Mouse (Mus musculus) midbrain, embryonic 15.5 days (tissue): Measurements from ENCODE around the gene Zc3h7a. TPM values are rescaled to one million over a fixed set of nuclear protein-coding genes. Genes with fewer than 3 reads are reported as not detected.
A peak's percentile ranks its signal among the peaks of the same experiment; 100 is the strongest.

Experiments
- ATAC-seq: fragments of 200-750 bp; cut with Nextera tagmentation; replicated peaks from 2 replicates; pipeline ENCODE4 v1.8.0; 2017; ENCODE audit warnings: moderate TSS enrichment
- H3K27ac ChIP-seq: fragments of 300-500 bp; sonication (generic); 2 replicates; pipeline ENCODE4 v1.5.1; 2015; ENCODE audit warnings: mild to moderate bottlenecking, inconsistent platforms
- H3K27me3 ChIP-seq: fragments of 300-500 bp; sonication (generic); replicated peaks from 2 replicates; pipeline ENCODE4 v1.6.1; 2015; ENCODE audit warnings: inconsistent platforms
- H3K36me3 ChIP-seq: fragments of 300-500 bp; sonication (generic); replicated peaks from 2 replicates; pipeline ENCODE4 v1.6.1; 2015; ENCODE audit warnings: inconsistent platforms
- H3K4me1 ChIP-seq: fragments of 300-500 bp; sonication (generic); 2 replicates; pipeline ENCODE4 v1.6.1; 2015; ENCODE audit warnings: inconsistent platforms
- H3K4me2 ChIP-seq: fragments of 300-500 bp; sonication (generic); 2 replicates; pipeline ENCODE4 v1.6.1; 2015; ENCODE audit warnings: inconsistent platforms, mild to moderate bottlenecking, moderate library complexity
- H3K4me3 ChIP-seq: fragments of 300-500 bp; sonication (generic); 2 replicates; pipeline ENCODE4 v1.5.1; 2015; ENCODE audit warnings: mild to moderate bottlenecking, inconsistent platforms
- H3K9ac ChIP-seq: fragments of 300-500 bp; sonication (generic); 2 replicates; pipeline ENCODE4 v1.6.1; 2015; ENCODE audit warnings: mild to moderate bottlenecking, inconsistent platforms
- H3K9me3 ChIP-seq: fragments of 300-500 bp; sonication (generic); 2 replicates; pipeline ENCODE4 v1.6.1; 2016; ENCODE audit warnings: inconsistent platforms
- WGBS: fragments of 180-500 bp; shearing (Covaris S2); methylation state at CpG from one replicate; pipeline ENCODE4 v1.1.7; 2015; ENCODE audit warnings: mixed read lengths; 5-methylcytosine and 5-hydroxymethylcytosine counted together
- polyA plus RNA-seq: library from polyadenylated mRNA; unstranded; fragments of >200 nt; fragmentation: Nextera tagmentation; extraction: Ambion mirVana; gene quantifications from 2 replicates; pipeline ENCODE4 v1.2.1, GENCODE M21; 2015

Zc3h7a gene
- polyA plus RNA-seq, 1 experiment from 2014 or later, result 84.6 TPM

DNA sequence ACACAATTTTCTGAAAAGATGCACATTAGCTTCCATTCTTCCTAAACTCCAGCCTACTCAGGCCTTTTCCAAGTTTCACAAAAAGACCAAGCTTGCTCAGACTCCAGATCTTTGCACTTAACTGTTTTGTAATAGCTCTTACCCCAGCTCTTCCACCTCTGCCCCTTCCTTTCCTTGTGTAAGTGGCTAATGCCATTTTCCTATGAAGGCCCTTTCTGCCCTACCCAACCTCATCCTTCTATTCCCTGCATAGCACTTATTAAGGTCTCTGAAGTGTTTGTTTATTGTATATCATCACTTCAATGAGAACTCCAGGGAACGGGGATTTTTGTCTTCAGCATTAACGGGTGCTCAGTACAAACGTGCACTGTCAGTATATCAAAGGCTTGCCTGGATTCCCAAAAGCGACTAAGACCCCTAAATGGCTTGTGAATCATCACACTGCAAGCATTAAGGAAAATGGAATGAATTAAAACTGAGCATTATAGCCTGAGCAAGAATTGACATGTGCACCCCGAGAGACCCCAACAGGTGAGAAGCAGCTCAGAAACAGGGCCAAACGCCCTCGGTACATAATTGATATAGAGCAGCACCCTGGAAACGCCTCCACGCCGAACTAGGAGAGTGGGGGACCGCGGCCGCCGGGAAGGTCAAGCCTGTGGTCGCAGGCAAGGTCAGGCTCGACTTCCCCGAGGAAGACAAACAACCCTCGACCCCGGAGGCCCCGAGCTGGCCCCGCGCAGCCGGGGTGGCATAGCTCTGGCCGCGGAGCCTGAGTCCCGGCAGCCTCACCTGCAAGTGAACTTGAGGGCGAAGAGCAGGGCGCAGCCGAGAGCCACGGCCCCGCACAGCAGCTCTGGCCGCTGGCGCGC lies 42.5 kb downstream of the Zc3h7a start:
- Histone ChIP-seq H3K9ac (peak overlapping the region; percentile 95), H3K36me3 (peaks cover 2% of the 10 kb centered on the region), H3K27ac (peak overlapping the region; percentile 90), H3K4me2 (peak overlapping the region; percentile 71), H3K4me3 (peak overlapping the region; percentile 93), H3K9me3 (no peaks in the 10 kb centered on the region), H3K27me3 (no peaks in the 10 kb centered on the region), H3K4me1 (peaks cover 27% of the 10 kb centered on the region)
- ATAC-seq, result no peak; the same call in 1 of the 2 replicates
- WGBS, result under 1% methylated on average over 33 of the region's 34 CpGs

DNA sequence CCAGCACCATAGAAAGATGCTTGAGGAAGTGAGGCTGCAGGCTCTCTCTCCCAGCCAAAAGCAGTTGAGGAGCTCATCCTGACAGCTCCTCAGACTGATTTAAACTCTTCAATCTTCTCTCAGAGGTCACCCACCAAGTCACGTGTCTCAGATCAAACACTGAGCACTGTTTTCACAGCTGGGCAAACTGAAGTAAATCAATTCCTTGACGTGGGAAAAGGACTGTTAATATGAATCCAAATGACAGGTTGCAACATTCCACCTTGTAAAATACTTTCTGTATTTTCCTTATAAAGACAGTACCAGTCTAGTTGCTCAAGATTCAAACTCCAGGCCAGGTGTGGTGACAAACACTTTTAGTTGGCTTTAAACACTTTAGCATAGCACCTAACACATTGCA lies 43.4 kb downstream of the Zc3h7a start:
- Histone ChIP-seq H3K36me3 (no peaks in the 10 kb centered on the region), H3K4me1 (peaks cover 27% of the 10 kb centered on the region), H3K9me3 (no peaks in the 10 kb centered on the region), H3K27ac (no peak overlapping the region), H3K9ac (peak overlapping the region; percentile 1; the same call in 1 of the 2 replicates), H3K4me3 (peak overlapping the region; percentile 93), H3K27me3 (no peaks in the 10 kb centered on the region), H3K4me2 (peak overlapping the region; percentile 71)
- 34% methylated on average over 2 of the region's 2 CpGs for WGBS
- ATAC-seq, result no peak

DNA sequence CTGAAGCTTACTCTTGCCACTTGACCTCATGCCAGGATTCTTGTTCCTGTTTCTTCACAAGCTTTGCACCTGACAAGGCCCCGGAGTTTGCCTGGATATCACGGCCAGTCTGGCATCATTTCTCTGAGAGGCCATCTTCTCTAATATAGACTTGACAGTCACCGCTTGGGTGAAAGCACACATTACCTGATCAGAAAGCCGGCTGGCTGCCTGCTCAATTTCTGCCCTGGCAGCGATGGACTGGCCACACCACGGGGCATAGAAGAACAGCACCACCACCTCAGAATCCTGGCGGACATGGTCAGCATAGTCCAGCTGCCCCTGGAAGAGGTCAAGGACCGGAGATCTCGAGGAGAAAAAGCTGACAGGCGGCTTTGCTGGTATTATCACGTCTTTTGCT lies 47.9 kb downstream of the Zc3h7a start:
- H3K4me1 ChIP-seq, result peaks cover 16% of the 10 kb centered on the region
- H3K9me3 ChIP-seq, result no peaks in the 10 kb centered on the region
- WGBS, result 93% methylated on average over 11 of the region's 11 CpGs
- H3K4me3 ChIP-seq, result no peak overlapping the region
- H3K4me2 ChIP-seq, result no peak overlapping the region
- ATAC-seq, result no peak
- no peaks in the 10 kb centered on the region for H3K27me3 ChIP-seq
- no peak overlapping the region for H3K9ac ChIP-seq
- H3K27ac ChIP-seq, result no peak overlapping the region
- 0 out of 2 replicates have a peak, but pooled peaks cover 6% of the 10 kb centered on the region for H3K36me3 ChIP-seq

DNA sequence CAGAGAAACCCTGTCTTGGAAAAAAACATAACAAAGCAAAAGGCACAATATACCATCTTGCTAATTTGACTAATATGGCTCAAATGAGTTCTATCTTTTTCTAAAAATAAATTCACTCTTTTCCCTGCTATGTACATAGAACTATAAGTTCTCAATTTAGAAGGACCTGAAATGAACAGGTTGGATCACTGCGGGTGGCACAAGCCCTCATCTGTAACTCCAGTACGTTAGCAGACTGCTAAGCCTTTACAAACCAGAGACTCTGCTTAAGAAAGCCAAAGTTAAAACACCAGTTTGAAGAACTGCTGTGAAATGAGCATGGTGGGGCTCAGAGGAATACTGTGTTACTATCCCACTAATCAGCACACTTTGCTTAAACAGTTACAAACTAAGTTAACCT lies 50.8 kb downstream of the Zc3h7a start:
- Histone ChIP-seq H3K9me3 (no peaks in the 10 kb centered on the region), H3K4me3 (no peak overlapping the region), H3K4me1 (no peaks in the 10 kb centered on the region), H3K36me3 (peaks cover 8% of the 10 kb centered on the region; the same call in 1 of the 2 replicates), H3K4me2 (no peak overlapping the region), H3K9ac (no peak overlapping the region), H3K27ac (no peak overlapping the region), H3K27me3 (no peaks in the 10 kb centered on the region)
- 98% methylated on average over 2 of the region's 2 CpGs for WGBS
- ATAC-seq, result no peak

DNA sequence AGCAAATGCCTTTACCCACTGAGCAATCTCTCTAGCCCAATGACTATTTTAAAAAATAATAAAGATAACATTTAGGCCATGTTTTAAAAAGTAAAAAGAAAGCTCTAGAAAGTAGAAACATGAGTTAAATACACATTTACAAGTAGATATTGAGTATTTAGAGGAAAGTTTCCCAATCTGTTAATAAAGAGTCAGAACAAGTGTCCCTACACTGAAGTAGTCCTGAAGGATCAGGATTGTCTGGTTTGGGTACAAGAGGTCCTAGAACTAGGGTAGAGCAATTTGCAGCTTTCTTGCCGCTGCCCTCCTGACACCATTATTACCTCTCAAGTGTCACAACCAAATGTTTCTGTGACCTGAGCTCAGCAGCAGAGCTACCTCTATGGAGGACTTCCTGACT lies 52.1 kb downstream of the Zc3h7a start:
- Histone ChIP-seq H3K4me3 (no peak overlapping the region), H3K9me3 (no peaks in the 10 kb centered on the region), H3K9ac (no peak overlapping the region), H3K4me1 (no peaks in the 10 kb centered on the region), H3K27me3 (no peaks in the 10 kb centered on the region), H3K27ac (no peak overlapping the region), H3K4me2 (no peak overlapping the region), H3K36me3 (peaks cover 13% of the 10 kb centered on the region; the same call in 1 of the 2 replicates)
- no peak for ATAC-seq
- 90% methylated on average over 1 of the region's 1 CpGs for WGBS

DNA sequence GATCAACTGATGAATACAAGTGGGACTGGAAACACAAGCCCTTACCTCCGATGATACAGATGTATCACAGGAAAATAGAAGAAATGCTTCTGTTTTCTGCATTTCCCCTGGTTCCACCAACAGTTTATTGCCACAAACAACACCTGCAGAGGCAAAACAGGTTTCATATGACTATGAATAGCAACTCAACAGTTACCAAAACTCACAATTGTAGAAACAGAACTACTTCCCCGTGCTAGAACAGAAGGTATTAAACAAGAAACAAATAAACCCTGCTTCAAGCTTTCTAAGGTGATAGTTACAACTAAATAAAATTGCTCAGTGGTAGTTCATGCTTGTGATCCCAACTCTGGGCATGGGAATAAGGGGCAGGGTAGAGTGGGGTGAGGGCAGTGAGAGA lies 53.6 kb downstream of the Zc3h7a start:
- Histone ChIP-seq H3K4me3 (no peak overlapping the region), H3K27me3 (no peaks in the 10 kb centered on the region), H3K27ac (no peak overlapping the region), H3K4me2 (no peak overlapping the region), H3K9me3 (no peaks in the 10 kb centered on the region), H3K36me3 (peaks cover 13% of the 10 kb centered on the region; the same call in 1 of the 2 replicates), H3K9ac (no peak overlapping the region), H3K4me1 (no peaks in the 10 kb centered on the region)
- WGBS, result 92% methylated on average over 2 of the region's 2 CpGs
- ATAC-seq, result no peak

DNA sequence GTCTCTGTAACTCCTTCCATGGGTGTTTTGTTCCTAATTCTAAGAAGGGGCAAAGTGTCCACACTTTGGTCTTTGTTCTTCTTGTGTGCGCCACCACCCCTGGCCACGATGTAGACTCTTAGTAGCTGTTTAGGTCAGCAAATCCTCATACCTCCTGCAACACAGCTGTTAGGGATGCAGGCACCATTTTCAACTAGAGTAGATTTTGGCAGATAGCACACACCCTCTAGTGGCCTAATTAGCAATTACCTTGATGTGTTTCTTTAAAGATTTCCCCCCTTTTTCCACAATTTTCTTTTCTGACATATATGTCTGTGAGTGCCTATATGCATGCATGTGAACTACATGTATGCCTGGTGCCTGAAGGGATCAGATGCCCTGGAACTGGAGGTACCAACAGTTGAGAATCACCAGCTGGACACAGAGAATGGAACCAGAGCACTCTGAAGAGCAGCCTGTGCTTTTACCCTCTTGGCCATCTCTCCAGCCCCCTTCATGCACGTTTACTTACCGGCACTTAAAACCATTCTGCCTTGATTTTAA lies 66.9 kb downstream of the Zc3h7a start:
- 71% methylated on average over 4 of the region's 4 CpGs for WGBS
- no peak for ATAC-seq

DNA sequence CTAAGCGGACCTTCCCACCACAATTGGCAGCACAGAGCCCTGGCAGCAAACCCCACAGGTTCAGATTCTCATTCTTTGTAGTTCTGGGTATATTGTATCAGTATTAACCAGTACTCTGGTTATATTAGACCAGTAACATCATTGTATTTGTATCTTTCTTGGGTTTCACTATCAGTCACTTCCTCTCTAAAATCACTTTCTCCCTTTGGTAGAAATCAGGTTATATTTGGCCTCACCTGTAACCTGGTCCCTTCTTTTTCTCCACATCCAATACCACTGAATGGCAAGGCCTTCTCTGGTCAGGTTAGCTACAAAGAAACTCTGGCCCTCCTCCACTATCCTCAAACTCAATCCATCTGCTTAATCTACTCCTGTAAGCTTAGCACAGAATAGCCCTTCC lies 71.3 kb downstream of the Zc3h7a start:
- 78% methylated on average over 1 of the region's 1 CpGs for WGBS
- H3K4me3 ChIP-seq, result no peak overlapping the region
- no peak for ATAC-seq
- no peaks in the 10 kb centered on the region for H3K9me3 ChIP-seq
- H3K4me2 ChIP-seq, result no peak overlapping the region
- 0 out of 2 replicates have a peak, but pooled peaks cover 4% of the 10 kb centered on the region for H3K36me3 ChIP-seq
- no peak overlapping the region for H3K27ac ChIP-seq
- H3K27me3 ChIP-seq, result no peaks in the 10 kb centered on the region
- no peak overlapping the region for H3K9ac ChIP-seq
- H3K4me1 ChIP-seq, result no peaks in the 10 kb centered on the region

More for the DNA sequence above, 66.9 kb downstream of the Zc3h7a start:
- Histone ChIP-seq H3K27ac (no peak overlapping the region), H3K36me3 (0 out of 2 replicates have a peak, but pooled peaks cover 3% of the 10 kb centered on the region), H3K4me1 (no peaks in the 10 kb centered on the region), H3K9me3 (no peaks in the 10 kb centered on the region), H3K4me3 (no peak overlapping the region), H3K9ac (no peak overlapping the region; the same call in 1 of the 2 replicates), H3K27me3 (no peaks in the 10 kb centered on the region), H3K4me2 (no peak overlapping the region)

DNA sequence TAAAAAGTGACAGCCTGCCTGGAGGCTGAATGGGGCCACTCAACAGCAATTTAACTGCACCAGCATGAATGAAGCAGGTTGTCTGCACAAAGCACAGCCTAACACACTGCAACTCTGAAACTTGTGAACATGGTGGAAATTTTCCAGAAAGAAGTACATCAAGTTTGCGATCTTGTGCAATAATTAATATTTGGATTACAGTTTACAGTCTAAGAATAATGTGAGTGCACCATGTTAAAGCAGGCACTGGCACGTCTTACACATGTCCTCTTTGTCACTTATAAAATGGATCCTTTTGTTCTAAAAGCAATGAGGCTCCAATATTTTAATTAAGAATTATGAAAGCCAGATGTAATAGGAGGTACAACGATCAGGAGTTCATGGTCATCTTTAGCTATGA lies 78.9 kb downstream of the Zc3h7a start:
- Histone ChIP-seq H3K27me3 (no peaks in the 10 kb centered on the region), H3K4me1 (no peaks in the 10 kb centered on the region), H3K36me3 (0 out of 2 replicates have a peak, but pooled peaks cover 4% of the 10 kb centered on the region), H3K9me3 (no peaks in the 10 kb centered on the region), H3K4me2 (no peak overlapping the region), H3K4me3 (no peak overlapping the region), H3K27ac (no peak overlapping the region), H3K9ac (no peak overlapping the region)
- no peak for ATAC-seq
- WGBS, result 92% methylated on average over 3 of the region's 3 CpGs

DNA sequence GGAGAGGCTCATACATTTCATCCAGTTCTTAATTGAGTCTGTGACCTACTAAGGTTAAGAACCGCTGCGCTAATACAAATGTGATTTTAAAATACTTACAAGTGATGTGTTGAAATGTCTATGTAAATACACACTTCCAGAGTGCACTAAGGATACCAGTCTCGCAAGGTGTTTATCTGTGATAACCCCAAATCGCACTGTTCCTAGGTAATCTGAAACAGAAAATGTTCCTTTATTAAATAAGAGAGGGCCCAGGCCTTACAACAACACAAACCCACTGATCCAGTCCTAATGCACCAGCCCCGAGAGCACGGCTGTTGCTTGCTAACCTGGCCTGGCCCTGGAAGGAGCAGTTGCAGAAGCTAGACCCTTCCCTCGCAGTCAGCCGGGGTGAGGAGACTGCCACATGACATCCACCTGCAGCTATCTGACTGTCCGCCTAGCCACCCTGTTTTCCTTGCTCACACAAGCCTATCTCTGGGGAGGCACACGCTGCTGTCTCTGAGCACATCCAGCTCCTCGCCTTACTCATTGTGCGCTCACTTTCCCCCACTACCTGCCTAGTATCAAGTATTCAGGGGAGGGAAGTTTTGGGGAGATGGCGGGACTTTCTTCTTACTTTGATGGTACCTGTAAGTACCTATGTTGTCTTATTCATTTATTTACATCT lies 82.3 kb downstream of the Zc3h7a start:
- Histone ChIP-seq H3K9ac (no peak overlapping the region), H3K4me1 (no peaks in the 10 kb centered on the region), H3K9me3 (no peaks in the 10 kb centered on the region), H3K27ac (no peak overlapping the region), H3K27me3 (no peaks in the 10 kb centered on the region), H3K36me3 (0 out of 2 replicates have a peak, but pooled peaks cover 12% of the 10 kb centered on the region), H3K4me2 (no peak overlapping the region), H3K4me3 (no peak overlapping the region)
- WGBS, result 93% methylated on average over 13 of the region's 13 CpGs
- no peak for ATAC-seq

DNA sequence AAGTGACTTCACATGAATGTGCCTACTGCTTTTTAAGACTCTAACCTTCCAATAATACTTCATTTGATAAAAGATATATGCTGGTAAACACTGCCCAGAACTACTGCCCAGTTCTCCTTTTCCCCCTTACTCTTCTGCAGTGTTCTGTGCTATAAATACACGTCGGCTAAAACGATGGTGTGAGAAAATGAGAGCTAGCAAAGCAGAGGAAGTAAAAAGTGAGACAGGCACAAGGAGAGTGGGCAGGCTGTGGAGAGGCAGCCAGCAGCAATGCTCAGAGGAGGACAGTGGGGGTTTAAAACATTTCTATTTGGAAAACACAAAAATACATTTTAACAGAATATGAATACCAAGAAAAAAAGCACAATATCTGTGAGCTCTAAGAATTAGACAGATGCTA lies 83.7 kb downstream of the Zc3h7a start:
- peaks cover 12% of the 10 kb centered on the region; the same call in 1 of the 2 replicates for H3K36me3 ChIP-seq

DNA sequence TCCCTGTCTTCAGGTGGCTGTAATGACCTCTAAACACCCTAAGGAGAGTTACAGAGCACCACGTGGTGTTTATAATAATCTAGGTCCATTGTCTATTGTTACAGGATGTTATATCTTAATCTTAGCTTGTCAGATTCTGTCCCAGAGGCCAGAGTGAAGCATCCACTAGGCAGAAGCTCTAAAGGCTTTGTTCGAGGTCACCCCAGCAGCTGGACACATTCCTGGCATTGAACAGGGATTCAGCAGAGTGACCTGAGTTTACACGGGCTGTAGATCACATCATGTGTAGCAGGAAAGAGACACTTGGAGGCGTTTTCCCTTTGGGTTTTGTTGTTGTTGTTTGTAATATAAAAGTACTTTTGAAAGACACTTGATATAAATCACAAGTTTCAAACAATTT lies 84.1 kb downstream of the Zc3h7a start:
- Histone ChIP-seq H3K4me3 (no peak overlapping the region), H3K27ac (no peak overlapping the region), H3K9ac (no peak overlapping the region), H3K27me3 (no peaks in the 10 kb centered on the region), H3K9me3 (no peaks in the 10 kb centered on the region), H3K36me3 (peaks cover 12% of the 10 kb centered on the region; the same call in 1 of the 2 replicates), H3K4me1 (no peaks in the 10 kb centered on the region), H3K4me2 (no peak overlapping the region)
- 68% methylated on average over 4 of the region's 4 CpGs for WGBS
- no peak for ATAC-seq

More for the DNA sequence above, 83.7 kb downstream of the Zc3h7a start:
- H3K27me3 ChIP-seq, result no peaks in the 10 kb centered on the region
- no peak overlapping the region for H3K9ac ChIP-seq
- H3K4me2 ChIP-seq, result no peak overlapping the region
- no peak overlapping the region for H3K4me3 ChIP-seq
- no peaks in the 10 kb centered on the region for H3K9me3 ChIP-seq
- whole genome bisulfite sequencing, result 88% methylated on average over 3 of the region's 3 CpGs
- H3K4me1 ChIP-seq, result no peaks in the 10 kb centered on the region
- no peak for ATAC-seq
- H3K27ac ChIP-seq, result no peak overlapping the region
